Mouse (Mus musculus): ENCODE measurements around the gene Aph1b. TPM values are rescaled to one million over a fixed set of nuclear protein-coding genes. Genes with fewer than 3 reads are reported as not detected.

The Aph1b gene
- polyA plus RNA-seq, 1 experiment = 1.8 TPM

DNA sequence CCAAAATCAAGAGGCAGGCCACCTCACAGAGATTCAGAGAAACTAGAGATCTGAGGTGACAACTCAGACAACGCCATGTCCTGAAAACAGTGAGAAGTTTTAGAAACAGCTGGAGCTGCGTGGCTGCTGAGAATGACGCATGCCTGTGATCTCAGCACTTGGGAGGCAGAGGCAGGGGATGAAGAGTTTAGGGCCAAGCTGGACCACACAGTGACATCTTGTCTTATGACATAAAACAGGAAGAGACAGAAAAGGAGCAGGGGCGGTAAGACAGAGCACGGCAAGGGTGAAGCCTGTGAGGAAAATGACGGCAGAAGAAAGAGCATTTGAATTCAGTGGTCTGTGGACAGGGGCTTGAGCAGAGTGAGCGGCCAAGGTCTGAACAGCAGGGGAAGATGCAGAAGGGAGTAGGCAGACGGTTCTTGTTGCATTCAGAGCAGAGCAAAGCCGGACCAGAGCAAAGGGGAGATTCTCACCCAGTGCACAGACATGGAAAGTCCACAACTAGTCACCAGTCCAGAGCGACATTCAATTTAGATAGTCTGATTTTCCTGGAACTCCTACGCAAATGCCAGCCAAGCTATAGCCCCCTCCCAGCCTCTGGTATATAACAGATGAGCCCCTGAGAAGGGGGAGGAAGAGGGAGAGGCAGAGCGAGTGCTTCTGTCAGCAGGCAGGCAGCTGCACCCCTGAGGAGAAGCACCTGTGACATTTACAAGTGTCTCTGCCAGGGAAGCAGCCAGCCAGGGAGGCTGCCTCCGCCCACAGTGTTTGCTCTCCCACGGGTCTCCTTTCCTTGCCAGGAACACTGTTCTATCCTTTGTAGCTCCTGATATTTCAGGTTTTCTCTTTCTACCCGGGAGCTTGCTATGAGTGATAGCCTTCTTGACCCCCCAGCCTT is 62.2 kb downstream of the Aph1b start:
- H3K27ac ChIP-seq (ENCODE audit: control insufficient read depth, insufficient read depth, low read length) = no peak overlapping the region
- WGBS = 73% methylated on average over 15 of the region's 15 CpGs
- H3K4me3 ChIP-seq (ENCODE audit: control insufficient read depth, insufficient read depth, low read length) = no peak overlapping the region
- H3K27me3 ChIP-seq (ENCODE audit: control insufficient read depth, insufficient read depth, low read length) = no peaks in the 10 kb centered on the region
- DNase-seq = peak; percentile 6
- 0 out of 2 replicates have a peak, but pooled peaks cover 2% of the 10 kb centered on the region for H3K4me1 ChIP-seq (replicated peaks; ENCODE audit: control insufficient read depth, insufficient read depth, low read length)
- H3K36me3 ChIP-seq (ENCODE audit: control insufficient read depth, insufficient read depth, low read length) = no peaks in the 10 kb centered on the region
- TF ChIP-seq CTCF (IDR thresholded peaks at IDR 0.05; ENCODE audit: borderline replicate concordance, control insufficient read depth, extremely low read depth, insufficient read depth, low read length, poor library complexity) (no peak), POLR2A (IDR thresholded peaks at IDR 0.05; ENCODE audit: control insufficient read depth, extremely low read depth, insufficient read depth, low read length, poor library complexity) (no peak)

DNA sequence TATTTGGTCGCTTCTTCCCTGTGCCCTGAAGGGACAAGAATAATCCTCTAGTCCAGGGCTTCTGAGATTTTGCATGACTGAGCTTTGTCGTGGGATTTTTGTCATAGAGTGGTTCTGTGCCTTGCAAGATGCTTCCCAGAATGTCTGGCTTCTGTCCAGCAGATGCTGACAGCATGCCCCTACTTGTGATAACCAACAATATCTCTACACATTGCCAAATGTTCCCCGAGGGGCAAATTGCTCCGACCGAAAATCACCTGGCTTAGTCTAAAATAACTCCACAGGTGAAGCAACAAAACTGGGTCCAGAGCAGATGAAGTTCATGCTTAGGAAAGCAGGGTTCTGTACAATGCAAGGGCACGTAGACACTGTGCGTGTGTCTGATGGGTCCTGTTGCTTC is 64.0 kb downstream of the Aph1b start:
- 0 out of 2 replicates have a peak, but pooled peaks cover 2% of the 10 kb centered on the region for H3K4me1 ChIP-seq (replicated peaks; ENCODE audit: control insufficient read depth, insufficient read depth, low read length)
- no peaks in the 10 kb centered on the region for H3K27me3 ChIP-seq (ENCODE audit: control insufficient read depth, insufficient read depth, low read length)
- DNase-seq = no peak
- WGBS = 85% methylated on average over 7 of the region's 7 CpGs
- TF ChIP-seq CTCF (IDR thresholded peaks at IDR 0.05; ENCODE audit: borderline replicate concordance, control insufficient read depth, extremely low read depth, insufficient read depth, low read length, poor library complexity) = no peak
- no peak for TF ChIP-seq POLR2A (IDR thresholded peaks at IDR 0.05; ENCODE audit: control insufficient read depth, extremely low read depth, insufficient read depth, low read length, poor library complexity)
- H3K36me3 ChIP-seq (ENCODE audit: control insufficient read depth, insufficient read depth, low read length) = no peaks in the 10 kb centered on the region
- H3K27ac ChIP-seq (ENCODE audit: control insufficient read depth, insufficient read depth, low read length) = no peak overlapping the region
- no peak overlapping the region for H3K4me3 ChIP-seq (ENCODE audit: control insufficient read depth, insufficient read depth, low read length)

DNA sequence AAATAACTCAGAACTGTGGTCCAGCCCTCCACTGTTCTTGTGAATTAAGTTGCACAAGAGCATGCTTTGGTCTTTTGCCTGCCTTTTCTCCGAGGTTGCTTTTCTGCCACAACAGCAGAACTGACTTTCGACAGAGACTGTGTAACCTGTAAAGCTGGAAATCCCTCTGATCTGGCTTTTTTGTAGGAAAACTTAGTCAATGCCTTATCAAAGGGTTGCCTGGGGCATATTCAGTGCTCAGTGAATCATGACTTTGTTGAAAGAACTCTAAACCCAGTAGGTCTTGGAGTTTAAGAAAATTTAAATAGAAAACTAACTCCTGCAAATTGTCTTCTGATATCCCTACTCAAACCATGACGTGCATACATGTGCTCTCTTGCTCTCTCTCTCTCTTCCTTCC is 64.7 kb downstream of the Aph1b start:
- Histone ChIP-seq H3K27ac (ENCODE audit: control insufficient read depth, insufficient read depth, low read length) (no peak overlapping the region), H3K4me3 (ENCODE audit: control insufficient read depth, insufficient read depth, low read length) (no peak overlapping the region), H3K27me3 (ENCODE audit: control insufficient read depth, insufficient read depth, low read length) (no peaks in the 10 kb centered on the region), H3K36me3 (ENCODE audit: control insufficient read depth, insufficient read depth, low read length) (no peaks in the 10 kb centered on the region), H3K4me1 (replicated peaks; ENCODE audit: control insufficient read depth, insufficient read depth, low read length) (0 out of 2 replicates have a peak, but pooled peaks cover 2% of the 10 kb centered on the region)
- no peak for DNase-seq
- TF ChIP-seq POLR2A (IDR thresholded peaks at IDR 0.05; ENCODE audit: control insufficient read depth, extremely low read depth, insufficient read depth, low read length, poor library complexity) (no peak), CTCF (IDR thresholded peaks at IDR 0.05; ENCODE audit: borderline replicate concordance, control insufficient read depth, extremely low read depth, insufficient read depth, low read length, poor library complexity) (no peak)
- WGBS = 69% methylated on average over 3 of the region's 3 CpGs

DNA sequence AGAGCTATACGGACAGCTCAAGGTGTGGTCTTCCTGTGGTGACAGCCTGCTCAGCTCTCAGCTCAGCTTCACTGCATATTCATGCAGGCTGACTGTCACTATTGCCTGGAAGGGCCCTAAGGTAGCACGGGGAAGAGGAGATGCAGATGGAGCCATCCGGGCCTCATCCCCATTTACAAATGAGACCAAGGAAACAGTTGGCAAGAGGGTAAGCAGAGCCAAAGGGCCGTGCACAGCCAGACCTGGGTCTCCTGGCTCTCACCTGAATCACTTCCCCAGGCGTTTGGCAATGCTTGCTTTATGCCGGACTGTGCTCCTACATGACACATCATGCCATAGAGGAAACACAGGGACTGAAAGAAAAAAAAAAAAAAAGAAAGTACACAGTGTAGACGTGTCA is 68.0 kb downstream of the Aph1b start:
- H3K4me1 ChIP-seq (replicated peaks; ENCODE audit: control insufficient read depth, insufficient read depth, low read length) = no peaks in the 10 kb centered on the region
- H3K4me3 ChIP-seq (ENCODE audit: control insufficient read depth, insufficient read depth, low read length) = no peak overlapping the region
- H3K36me3 ChIP-seq (ENCODE audit: control insufficient read depth, insufficient read depth, low read length) = no peaks in the 10 kb centered on the region
- WGBS = 85% methylated on average over 7 of the region's 7 CpGs
- no peak overlapping the region for H3K27ac ChIP-seq (ENCODE audit: control insufficient read depth, insufficient read depth, low read length)
- no peak for DNase-seq
- H3K27me3 ChIP-seq (ENCODE audit: control insufficient read depth, insufficient read depth, low read length) = no peaks in the 10 kb centered on the region
- TF ChIP-seq POLR2A (IDR thresholded peaks at IDR 0.05; ENCODE audit: control insufficient read depth, extremely low read depth, insufficient read depth, low read length, poor library complexity) (no peak), CTCF (IDR thresholded peaks at IDR 0.05; ENCODE audit: borderline replicate concordance, control insufficient read depth, extremely low read depth, insufficient read depth, low read length, poor library complexity) (no peak)

DNA sequence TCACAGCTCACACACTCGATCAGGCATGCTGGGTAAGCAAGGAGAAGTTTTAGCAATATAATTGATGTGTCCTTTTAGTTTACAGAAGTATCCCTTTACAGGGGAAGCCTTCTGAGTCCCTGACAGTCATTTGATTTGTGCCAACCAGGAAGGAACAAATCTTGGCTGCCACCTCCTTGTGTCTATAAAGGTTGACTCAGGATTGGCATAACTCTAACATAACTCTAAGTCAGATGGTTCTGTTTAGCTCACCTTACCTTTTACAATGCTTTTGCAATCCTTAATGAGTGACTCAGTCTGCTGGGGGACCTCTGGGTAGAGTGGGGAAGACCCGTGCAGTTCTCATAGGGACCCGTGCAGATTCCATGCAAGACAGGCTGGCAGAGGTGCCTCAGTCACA is 69.7 kb downstream of the Aph1b start:
- TF ChIP-seq CTCF (IDR thresholded peaks at IDR 0.05; ENCODE audit: borderline replicate concordance, control insufficient read depth, extremely low read depth, insufficient read depth, low read length, poor library complexity) (no peak), POLR2A (IDR thresholded peaks at IDR 0.05; ENCODE audit: control insufficient read depth, extremely low read depth, insufficient read depth, low read length, poor library complexity) (no peak)

More for the DNA sequence above, 69.7 kb downstream of the Aph1b start:
- Histone ChIP-seq H3K27ac (ENCODE audit: control insufficient read depth, insufficient read depth, low read length) (no peak overlapping the region), H3K4me1 (replicated peaks; ENCODE audit: control insufficient read depth, insufficient read depth, low read length) (peaks cover 5% of the 10 kb centered on the region; the same call in 1 of the 2 replicates), H3K4me3 (ENCODE audit: control insufficient read depth, insufficient read depth, low read length) (no peak overlapping the region), H3K27me3 (ENCODE audit: control insufficient read depth, insufficient read depth, low read length) (no peaks in the 10 kb centered on the region), H3K36me3 (ENCODE audit: control insufficient read depth, insufficient read depth, low read length) (no peaks in the 10 kb centered on the region)
- DNase-seq = no peak
- WGBS = 63% methylated on average over 3 of the region's 3 CpGs

Other genes starting within 250 kb of the Aph1b start
- 66.1 and 70.5 TPM in 2 replicates for gene Usp3, start 202.3 kb downstream of the Aph1b start, polyA plus RNA-seq (2012; rRNA removed)
- gene Car12, start 81.8 kb downstream of the Aph1b start, polyA plus RNA-seq (2012; rRNA removed) = 4.9 and 5.7 TPM in 2 replicates
- gene Gm10647, start 1.5 kb upstream of the Aph1b start, polyA plus RNA-seq (2012; rRNA removed) = 0.07 TPM in 1 of 2 replicates, not detected in the other
- gene Aph1c, start 39.2 kb upstream of the Aph1b start, polyA plus RNA-seq (2012; rRNA removed) = 1.1 and 1.5 TPM in 2 replicates
- gene Rab8b, start 124.2 kb upstream of the Aph1b start, polyA plus RNA-seq (2012; rRNA removed) = 24.7 and 27.6 TPM in 2 replicates
- 52.2 and 61.1 TPM in 2 replicates for gene Rps27l, start 150.6 kb upstream of the Aph1b start, polyA plus RNA-seq (2012; rRNA removed)
- 12.6 and 19.1 TPM in 2 replicates for gene Lactb, start 180.0 kb upstream of the Aph1b start, polyA plus RNA-seq (2012; rRNA removed)

All from thymus, adult 2 months (tissue).